Mouse (Mus musculus): ENCODE data around the gene Olfr452.

Gene Olfr452

DNA sequence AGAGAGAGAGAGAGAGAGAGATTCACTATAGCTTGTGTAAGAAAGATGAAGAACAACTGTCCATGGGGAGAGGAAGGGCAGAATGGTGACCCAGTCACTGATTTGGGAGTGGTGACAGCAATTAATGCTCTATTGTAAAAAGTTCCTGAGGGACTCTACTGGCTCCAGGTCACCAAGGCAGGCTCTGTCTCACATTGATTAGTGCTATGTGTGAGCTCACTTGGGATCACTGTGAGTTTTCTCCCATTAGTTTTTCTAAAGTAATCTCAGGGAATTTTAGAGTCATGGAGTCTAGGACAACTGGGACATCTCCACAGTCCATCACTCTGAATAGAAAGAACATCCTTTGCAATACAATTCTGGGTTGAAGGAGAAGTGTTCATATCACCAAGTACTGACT, at the start of gene Olfr452:
Gene Olfr452, plus strand, starts transcription at position 301 of the 400 bp plus-strand sequence.
- no peak for DNase-seq

DNA sequence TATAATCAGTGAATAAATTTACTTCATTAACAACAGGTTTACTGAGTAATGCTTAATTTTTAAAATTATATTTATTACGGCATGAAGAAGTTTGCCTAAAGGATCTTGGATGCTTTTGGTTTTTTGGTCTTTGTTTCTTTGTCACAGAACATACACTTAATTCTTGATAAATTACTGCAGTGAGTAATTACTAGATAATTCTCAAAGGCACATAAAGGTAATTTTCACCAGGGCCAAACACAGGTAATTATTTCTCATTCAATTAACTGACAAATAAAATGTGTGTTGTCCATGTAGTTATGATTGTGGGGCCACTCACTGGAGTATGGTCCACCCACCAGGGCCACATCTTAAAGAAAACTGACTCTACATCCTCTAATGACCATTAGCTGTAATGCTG, 45.8 kb upstream of the Olfr452 start, which contains the start of gene Olfr453:
Gene Olfr453, plus strand, starts transcription at position 301 of the 400 bp plus-strand sequence.
- DNase-seq = no peak

DNA sequence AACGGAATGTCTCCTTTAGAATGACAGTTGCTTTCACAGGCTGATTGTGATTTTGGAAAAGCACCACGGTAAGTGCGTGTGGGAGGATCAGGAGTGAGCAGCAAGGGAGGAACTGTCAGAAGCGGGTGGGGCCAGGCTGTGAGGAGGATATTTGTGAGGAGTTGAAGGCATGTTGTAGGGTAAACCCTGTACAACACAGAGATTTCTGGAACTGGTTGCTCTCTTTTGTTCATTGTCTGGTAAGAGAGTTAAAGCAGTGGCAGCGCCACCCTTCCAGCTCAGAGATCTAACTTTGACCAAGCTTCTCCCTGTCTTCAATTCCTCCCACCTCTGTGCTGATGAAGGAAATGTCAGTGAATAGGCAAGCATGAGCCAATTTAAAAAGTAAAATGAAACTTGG, 42.6 kb upstream of the Olfr452 start:
- no peak for DNase-seq

DNA sequence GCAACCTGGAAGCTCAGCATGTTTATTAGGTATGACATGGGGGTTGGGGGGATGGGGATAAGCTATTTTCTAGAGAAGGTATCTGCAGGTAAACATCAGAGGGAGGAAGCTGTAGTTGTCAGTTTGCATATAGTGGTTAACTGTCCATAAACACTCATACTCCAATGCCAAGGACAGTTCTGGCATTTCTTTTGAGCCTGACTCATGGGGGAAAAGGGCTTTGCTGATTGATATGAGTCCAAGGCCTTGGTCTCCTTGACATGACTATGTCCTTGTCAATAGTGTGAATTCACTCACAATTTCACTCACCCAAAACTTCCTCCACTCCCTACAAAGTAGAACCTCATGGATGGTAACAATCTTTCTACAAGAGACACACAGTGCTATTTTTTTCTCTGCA, 37.0 kb upstream of the Olfr452 start:
- DNase-seq = no peak

DNA sequence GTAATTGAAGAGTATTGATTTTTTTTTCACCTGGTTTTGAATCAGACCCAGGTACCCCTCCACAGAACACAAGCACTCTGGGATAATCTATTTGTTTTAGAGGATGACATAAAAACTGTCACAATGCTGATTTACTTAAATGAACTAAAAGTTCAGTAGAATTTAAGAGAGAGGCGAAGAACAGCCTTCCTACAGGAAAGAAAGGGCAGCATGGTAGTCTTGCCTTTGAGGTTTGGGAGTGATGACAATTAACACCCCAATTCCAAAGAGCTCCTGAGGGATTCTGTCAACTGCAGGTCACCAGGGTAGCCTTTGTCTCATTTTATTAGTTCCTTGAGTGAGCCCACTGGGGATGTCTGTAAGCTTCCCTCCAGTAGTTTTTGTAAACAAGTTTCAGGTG, 28.8 kb upstream of the Olfr452 start, which contains the start of gene Olfr38:
Gene Olfr38, plus strand, starts transcription at position 301 of the 400 bp plus-strand sequence.
- DNase-seq = no peak

DNA sequence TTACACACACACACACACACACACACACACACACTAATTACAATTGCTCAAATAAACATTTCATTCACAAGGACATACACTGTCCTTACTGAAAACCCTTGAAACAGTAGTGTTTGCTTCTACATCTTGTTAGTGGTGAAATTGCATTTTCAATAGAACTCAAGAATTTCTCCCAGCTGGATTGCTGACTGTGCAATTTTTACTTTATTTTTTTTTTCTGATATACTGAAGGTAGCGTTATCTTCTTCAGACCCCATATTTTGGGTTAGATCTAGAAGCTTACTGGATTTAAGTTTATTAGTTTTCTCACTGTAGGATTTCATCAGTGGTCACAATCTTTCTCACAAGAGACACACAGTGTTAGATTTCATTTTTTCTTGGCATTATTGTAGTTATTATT, 7.8 kb upstream of the Olfr452 start:
- no peak for DNase-seq

DNA sequence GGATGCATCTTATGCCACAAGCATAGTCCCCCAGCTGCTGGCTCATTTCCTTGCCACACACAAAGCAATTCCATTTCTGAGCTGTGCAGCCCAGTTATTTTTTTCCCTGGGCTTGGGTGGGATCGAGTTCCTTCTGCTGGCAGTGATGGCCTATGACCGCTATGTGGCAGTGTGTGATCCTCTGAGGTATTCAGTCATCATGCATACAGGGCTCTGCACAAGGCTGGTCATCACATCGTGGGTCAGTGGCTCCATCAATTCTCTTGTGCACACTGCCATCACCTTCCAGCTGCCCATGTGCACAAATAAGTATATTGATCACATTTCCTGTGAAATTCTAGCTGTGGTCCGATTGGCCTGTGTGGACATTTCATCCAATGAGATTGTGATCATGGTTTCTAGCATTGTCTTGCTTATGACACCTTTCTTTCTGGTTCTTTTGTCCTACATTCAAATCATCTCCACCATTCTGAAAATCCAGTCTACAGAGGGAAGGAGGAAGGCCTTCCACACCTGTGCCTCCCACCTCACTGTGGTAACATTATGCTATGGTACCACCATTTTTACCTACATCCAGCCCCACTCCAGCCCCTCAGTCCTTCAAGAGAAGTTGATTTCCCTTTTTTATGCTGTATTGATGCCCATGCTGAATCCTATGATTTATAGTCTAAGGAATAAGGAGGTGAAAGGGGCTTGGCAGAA, 5.5 kb downstream of the Olfr452 start:
- no peak for DNase-seq

DNA sequence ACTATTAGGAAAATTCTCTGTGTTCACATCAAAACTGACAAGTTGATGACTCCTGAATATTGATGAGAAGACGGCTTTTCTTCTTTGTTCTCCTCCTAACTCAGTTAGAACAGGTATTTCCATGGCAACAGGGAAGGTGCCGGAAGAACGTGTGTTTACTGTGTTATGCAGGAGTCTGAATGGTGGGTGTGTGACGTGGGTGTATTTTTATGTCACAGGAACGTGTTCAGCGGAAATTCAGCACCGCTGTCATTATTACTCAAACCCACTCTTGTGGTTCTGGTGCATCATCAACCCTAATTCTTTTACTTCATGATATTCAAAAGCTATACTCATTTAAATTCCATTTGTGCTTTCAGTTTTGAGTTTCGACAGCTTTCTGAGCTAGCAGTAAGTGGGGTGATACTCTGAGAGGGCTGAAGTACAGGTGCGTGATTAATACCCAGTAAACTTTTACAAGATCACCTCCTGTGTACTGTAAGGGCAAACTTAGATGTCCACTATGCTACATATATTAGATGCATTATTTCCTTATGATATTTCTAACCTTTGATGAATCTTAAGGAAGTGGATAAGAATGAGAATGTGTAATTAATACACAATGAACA, 6.2 kb downstream of the Olfr452 start:
- DNase-seq = no peak

DNA sequence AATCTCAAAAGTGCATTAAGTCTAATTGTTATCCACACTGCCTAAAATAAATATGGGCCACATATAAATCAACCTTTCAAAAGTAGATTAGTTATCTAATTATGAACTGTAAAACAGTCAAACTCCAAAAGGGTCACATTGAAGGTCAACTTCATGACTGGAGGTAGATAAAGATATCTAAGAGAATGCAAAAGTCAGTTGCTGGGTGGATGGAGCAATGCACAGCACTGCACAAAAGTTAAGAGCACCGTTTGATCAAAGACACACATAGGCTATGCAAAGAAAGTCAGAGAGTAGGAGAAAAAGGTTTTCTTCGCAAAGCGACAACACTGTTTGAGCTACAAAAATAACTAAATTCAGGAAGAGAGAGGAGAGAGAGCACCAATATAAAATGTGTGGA, 10.1 kb downstream of the Olfr452 start:
- no peak for DNase-seq

DNA sequence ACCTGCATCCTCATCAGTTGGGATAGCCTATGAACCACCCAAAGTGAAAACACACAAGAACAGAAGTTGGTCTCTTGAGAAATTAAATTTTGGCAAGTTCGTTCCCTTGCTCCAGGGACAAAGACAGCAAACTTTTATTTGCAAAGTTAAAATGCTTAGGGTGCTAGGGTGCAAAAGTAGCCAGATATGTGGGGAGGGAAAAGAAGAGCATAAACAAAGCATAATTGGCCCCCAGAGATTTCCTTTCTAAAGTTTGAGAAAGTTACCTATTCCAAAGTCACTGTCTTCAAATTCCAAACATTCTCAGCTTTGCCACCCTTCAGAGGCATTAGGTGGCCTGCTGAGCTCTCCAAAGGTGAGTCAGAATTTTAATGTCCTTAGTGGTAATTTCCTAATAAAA, 26.7 kb downstream of the Olfr452 start, which contains the start of gene Olfr450:
Gene Olfr450, plus strand, starts transcription at position 301 of the 400 bp plus-strand sequence.
- DNase-seq = no peak

DNA sequence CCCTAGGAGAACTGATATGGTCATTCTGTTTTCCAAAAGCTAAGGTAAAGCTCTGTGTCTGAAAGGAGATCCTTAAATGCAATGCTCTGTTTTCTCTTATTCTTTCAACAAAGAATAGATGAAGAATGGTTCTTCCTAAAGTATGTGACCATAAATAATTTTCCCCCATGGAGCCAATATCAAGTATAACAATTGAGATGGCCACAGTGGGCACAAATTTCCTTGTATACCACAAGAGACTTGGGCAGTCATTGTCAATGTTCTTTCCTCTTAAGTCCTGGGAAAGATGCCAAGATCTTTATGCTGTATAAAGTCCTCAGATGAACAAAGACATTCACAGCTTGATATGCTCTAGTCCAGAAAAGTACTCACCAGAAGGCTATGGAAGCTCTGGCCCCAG, 49.2 kb downstream of the Olfr452 start, which contains the start of gene Olfr449:
Gene Olfr449, plus strand, starts transcription at position 301 of the 400 bp plus-strand sequence.
- DNase-seq = no peak

Data from kidney, adult 9 months (tissue).